ENCODE assay signal across 8 mouse cellular contexts in the genomic region with DNA sequence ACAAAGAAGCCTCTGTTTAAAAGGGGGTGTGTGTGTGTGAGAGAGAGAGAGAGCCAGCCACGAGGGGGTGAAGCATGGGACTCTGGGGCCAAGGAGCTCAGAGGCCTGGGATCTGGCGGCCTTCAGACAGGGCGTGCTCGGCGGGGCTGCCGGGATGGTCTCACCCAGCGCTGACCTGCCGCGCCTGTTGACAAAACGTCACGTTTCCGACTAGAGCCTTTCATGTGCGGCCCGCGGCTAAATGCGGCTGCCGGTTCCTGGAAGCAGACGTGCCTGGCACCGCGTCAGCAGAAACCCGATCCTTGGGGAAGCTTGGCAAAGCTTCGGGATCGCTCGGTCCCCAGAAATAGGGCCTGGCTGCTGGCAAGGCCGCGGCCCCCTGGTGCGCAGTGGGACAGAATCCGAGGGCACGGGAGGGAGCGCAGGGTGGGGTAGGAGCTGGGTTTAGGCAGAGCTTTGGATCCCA. TPM values are rescaled to one million over a fixed set of nuclear protein-coding genes. Genes with fewer than 3 reads are reported as not detected.
DNase-seq lines count a peak whose midpoint lies in the region; ATAC-seq lines count a peak whose summit lies in the region.

No protein-coding gene starts in this region.

- DNase-seq in adrenal gland, adult 8-10 months, result peak; percentile 91
- peak; percentile 77 for DNase-seq in embryo, embryonic 9.5 days (ENCODE audit: extremely low spot score)
- DNase-seq in gastrocnemius, postnatal 4 days (ENCODE audit: low spot score in 2 of 2), result peak; percentile 63 to 84
- DNase-seq in intestine, embryonic 14.5 days (ENCODE audit: low spot score), result peak; percentile 88
- DNase-seq in left cerebral cortex, adult 8-10 months (ENCODE audit: low spot score in 2 of 2), result peak; percentile 72 to 78
- DNase-seq in lung, postnatal 36 days, result peak; percentile 93
- peak; percentile 67 for DNase-seq in retina, embryonic 14.5 days (ENCODE audit: low spot score)
- peak; percentile 70 for DNase-seq in urinary bladder, adult 2 months (ENCODE audit: low spot score)

- peak overlapping the region; percentile 28 for H3K4me3 ChIP-seq in intestine, embryonic 14.5 days (ENCODE audit: low read depth, low read length)

- WGBS in intestine, embryonic 14.5 days, result 3% methylated on average over 30 of the region's 30 CpGs

- H3K9ac ChIP-seq in intestine, embryonic 14.5 days (ENCODE audit: low read length), result peak overlapping the region; percentile 49

- H3K9me3 ChIP-seq in intestine, embryonic 14.5 days (ENCODE audit: control insufficient read depth, low read length), result no peaks in the 10 kb centered on the region

- peaks cover 19% of the 10 kb centered on the region for H3K36me3 ChIP-seq in intestine, embryonic 14.5 days (ENCODE audit: control insufficient read depth, insufficient read depth, low read length)

- H3K27me3 ChIP-seq in intestine, embryonic 14.5 days (replicated peaks; ENCODE audit: control insufficient read depth, insufficient read depth, low read length), result no peaks in the 10 kb centered on the region

- H3K4me2 ChIP-seq in intestine, embryonic 14.5 days (ENCODE audit: low read length), result peak overlapping the region; percentile 57

- H3K27ac ChIP-seq in intestine, embryonic 14.5 days (ENCODE audit: low read depth), result peak overlapping the region; percentile 80

- H3K4me1 ChIP-seq in intestine, embryonic 14.5 days (replicated peaks; ENCODE audit: control insufficient read depth, insufficient read depth, low read length), result peaks cover 18% of the 10 kb centered on the region

- ATAC-seq in intestine, embryonic 14.5 days (replicated peaks; ENCODE audit: low FRiP score, low TSS enrichment, low read depth), result peak; percentile 94

RNA-seq across cellular contexts. Expression of gene Bhlhe40, which starts 7.9 kb away (rescaled TPM):
- total RNA-seq in adrenal gland, adult 8-10 months (2022), result 10 to 100 TPM; 51.3 to 72.1 (median 68.6) TPM
- 10 to 100 TPM; 58.2 to 82.9 TPM for total RNA-seq in gastrocnemius, postnatal 4 days (2021)
- 21.8 and 23.6 TPM in 2 replicates for polyA plus RNA-seq in intestine, embryonic 14.5 days (2014; fragmentation: Nextera tagmentation; extraction: Ambion mirVana)
- 100 to 1,000 TPM in 3 of 4 experiments, 10 to 100 TPM in 1; 92.2 to 130 (median 111) TPM for total RNA-seq in left cerebral cortex, adult 8-10 months (2022)
- 17.9 and 35.1 TPM in 2 replicates for polyA plus RNA-seq in urinary bladder, adult 2 months (2012; rRNA removed)

Comparison
In these comparisons a context has a peak if more than half of its experiments do, and no peak if none do; other contexts are left out.
1. Peak in every context shown above with its lines: DNase-seq, ATAC-seq, H3K4me3 ChIP-seq and H3K27ac ChIP-seq.